Mouse (Mus musculus) midbrain, postnatal 0 days (tissue): Measurements from ENCODE around the gene Ccdc141. TPM values are rescaled to one million over a fixed set of nuclear protein-coding genes. Genes with fewer than 3 reads are reported as not detected.
A peak's percentile ranks its signal among the peaks of the same experiment; 100 is the strongest.

ENCODE experiments used
- ATAC-seq: fragments of 200-750 bp; cut with Nextera tagmentation; 2 replicates; pipeline ENCODE4 v1.8.0; 2017; ENCODE audit warnings: moderate number of reproducible peaks, mild to moderate bottlenecking, moderate TSS enrichment, moderate library complexity; ENCODE audit not compliant: low FRiP score
- DNase-seq: peaks from one replicate; pipeline ENCODE4 v3.0.0-alpha.2; 2015; ENCODE audit warnings: low spot score
- H3K27ac ChIP-seq: fragments of 300-500 bp; sonication (generic); 2 replicates; pipeline ENCODE4 v1.5.1; 2014; ENCODE audit warnings: low read depth, mild to moderate bottlenecking, low read length, mixed read lengths
- H3K27me3 ChIP-seq: fragments of 300-500 bp; sonication (generic); 2 replicates; pipeline ENCODE4 v1.6.1; 2014; ENCODE audit warnings: low read length, control low read depth, mixed read lengths; ENCODE audit not compliant: insufficient read depth
- H3K36me3 ChIP-seq: fragments of 300-500 bp; sonication (generic); 2 replicates; pipeline ENCODE4 v1.6.1; 2014; ENCODE audit warnings: low read length, control low read depth, mixed read lengths; ENCODE audit not compliant: insufficient read depth
- H3K4me1 ChIP-seq: fragments of 300-500 bp; sonication (generic); 2 replicates; pipeline ENCODE4 v1.6.1; 2014; ENCODE audit warnings: mild to moderate bottlenecking, control low read depth, antibody characterized with exemption, low read length, mixed read lengths; ENCODE audit not compliant: insufficient read depth
- H3K4me2 ChIP-seq: fragments of 300-500 bp; sonication (generic); 2 replicates; pipeline ENCODE4 v1.6.1; 2014; ENCODE audit warnings: low read depth, mild to moderate bottlenecking, low read length, mixed read lengths; ENCODE audit not compliant: poor library complexity, severe bottlenecking
- H3K4me3 ChIP-seq: fragments of 300-500 bp; sonication (generic); 2 replicates; pipeline ENCODE4 v1.5.1; 2014; ENCODE audit warnings: low read depth, mild to moderate bottlenecking, low read length, moderate library complexity
- H3K9ac ChIP-seq: fragments of 300-500 bp; sonication (generic); replicated peaks from 2 replicates; pipeline ENCODE4 v1.6.1; 2014; ENCODE audit warnings: mild to moderate bottlenecking, low read length, moderate library complexity, mixed read lengths; ENCODE audit not compliant: poor library complexity, severe bottlenecking
- H3K9me3 ChIP-seq: fragments of 300-500 bp; sonication (generic); 2 replicates; pipeline ENCODE4 v1.6.1; 2016; ENCODE audit warnings: low read length, control low read depth
- CTCF ChIP-seq: IDR thresholded peaks from 2 replicates; pipeline ENCODE4 v1.5.1; 2016; ENCODE audit warnings: antibody characterized with exemption, mild to moderate bottlenecking
- WGBS: fragments of 180-500 bp; shearing (Covaris S2); extraction: QIAGEN DNeasy Blood & Tissue Kit; methylation state at CpG from one replicate; pipeline ENCODE4 v1.1.7; 2014; 5-methylcytosine and 5-hydroxymethylcytosine counted together
- polyA plus RNA-seq: library from polyadenylated mRNA; unstranded; fragments of >200 nt; fragmentation: Nextera tagmentation; extraction: Ambion mirVana; gene quantifications from 2 replicates; pipeline ENCODE4 v1.2.1, GENCODE M21; 2015
- total RNA-seq: library from RNA; depleted of rRNA; stranded (reverse); fragments of >200 nt; gene quantifications from 2 replicates; pipeline ENCODE4 v1.2.3, GENCODE M21; 2014

Gene Ccdc141
- total and polyA plus RNA-seq, 2 experiments from 2014 or later, result 7.1 to 7.9 TPM

DNA sequence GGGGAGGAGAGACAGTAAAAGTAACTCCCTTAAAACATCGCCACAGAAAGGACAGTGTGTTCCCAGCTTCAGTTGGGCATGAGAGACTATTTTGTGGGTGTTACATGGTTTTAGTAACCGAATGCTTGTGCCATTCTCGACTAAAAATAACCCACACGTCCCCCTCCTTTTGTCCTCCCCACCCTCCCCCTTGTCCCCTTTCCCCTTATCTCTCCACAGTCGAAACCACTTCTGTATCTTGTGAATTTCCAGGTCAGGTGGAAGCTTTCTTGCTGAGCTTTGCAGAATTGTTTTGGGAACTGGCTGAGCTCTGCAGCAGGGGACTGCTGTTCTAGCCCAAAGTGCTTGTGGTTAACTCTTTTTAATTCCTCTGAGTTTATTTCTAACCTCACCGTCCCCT lies 200.2 kb downstream of the Ccdc141 start:
- Histone ChIP-seq H3K36me3 (no peaks in the 10 kb centered on the region), H3K4me1 (no peaks in the 10 kb centered on the region), H3K4me2 (no peak overlapping the region), H3K27ac (no peak overlapping the region), H3K4me3 (no peak overlapping the region), H3K9ac (no peak overlapping the region), H3K27me3 (no peaks in the 10 kb centered on the region), H3K9me3 (no peaks in the 10 kb centered on the region)
- no peak for ATAC-seq
- no peak for DNase-seq
- 54% methylated on average over 6 of the region's 6 CpGs for WGBS
- no peak for TF ChIP-seq CTCF

DNA sequence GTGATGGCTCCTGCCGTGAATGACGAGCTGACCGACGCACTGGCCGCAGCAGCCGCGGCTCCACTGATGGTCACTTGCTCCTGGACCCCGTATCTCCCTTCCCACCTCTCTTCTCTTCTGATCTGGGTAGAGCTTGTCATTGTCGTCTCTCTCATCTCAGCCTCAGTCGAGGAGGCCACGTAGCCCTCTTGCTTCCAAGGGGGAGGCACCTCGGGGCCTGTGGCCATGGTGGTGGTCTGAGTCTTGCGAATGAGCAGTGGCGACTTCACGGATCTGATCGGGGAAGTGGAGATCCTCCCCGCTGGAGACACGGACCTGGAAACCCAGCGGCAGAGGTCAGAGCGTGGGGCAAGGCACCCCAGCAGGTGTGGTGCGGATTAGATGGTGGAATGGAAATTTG lies 200.8 kb downstream of the Ccdc141 start:
- no peaks in the 10 kb centered on the region for H3K36me3 ChIP-seq
- H3K27me3 ChIP-seq, result no peaks in the 10 kb centered on the region
- H3K4me1 ChIP-seq, result no peaks in the 10 kb centered on the region
- no peak overlapping the region for H3K4me3 ChIP-seq
- H3K4me2 ChIP-seq, result no peak overlapping the region
- H3K27ac ChIP-seq, result no peak overlapping the region
- WGBS, result 84% methylated on average over 21 of the region's 21 CpGs
- H3K9me3 ChIP-seq, result no peaks in the 10 kb centered on the region
- DNase-seq (no peak), ATAC-seq (no peak)
- no peak for TF ChIP-seq CTCF
- H3K9ac ChIP-seq, result no peak overlapping the region

DNA sequence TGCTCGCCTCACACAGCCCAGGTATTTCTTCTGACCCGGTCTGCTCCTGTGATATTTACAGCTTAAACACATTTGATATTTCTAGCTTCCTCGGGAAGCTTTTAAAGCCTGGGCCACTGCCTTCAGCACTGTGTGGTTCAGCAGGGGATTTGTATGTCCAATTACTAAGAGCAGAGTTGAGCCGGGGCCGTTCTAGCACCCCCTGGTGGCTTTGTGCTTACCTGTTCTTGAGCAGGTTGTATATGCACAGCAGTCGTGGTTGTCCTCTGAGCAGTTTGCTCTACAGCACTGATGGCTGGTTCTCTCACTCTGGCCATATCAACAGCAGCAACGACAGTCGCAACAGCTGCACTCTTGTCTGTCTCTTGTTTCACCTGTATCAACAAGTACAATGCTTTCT lies 201.5 kb downstream of the Ccdc141 start:
- TF ChIP-seq CTCF, result peak; percentile 85
- H3K4me2 ChIP-seq, result no peak overlapping the region
- WGBS, result 25% methylated on average over 8 of the region's 8 CpGs
- no peak overlapping the region for H3K4me3 ChIP-seq
- ATAC-seq (peak; percentile 81), DNase-seq (peak; percentile 85)
- no peaks in the 10 kb centered on the region for H3K4me1 ChIP-seq
- no peak overlapping the region for H3K27ac ChIP-seq
- no peak overlapping the region for H3K9ac ChIP-seq
- no peaks in the 10 kb centered on the region for H3K9me3 ChIP-seq
- H3K36me3 ChIP-seq, result no peaks in the 10 kb centered on the region
- H3K27me3 ChIP-seq, result no peaks in the 10 kb centered on the region

DNA sequence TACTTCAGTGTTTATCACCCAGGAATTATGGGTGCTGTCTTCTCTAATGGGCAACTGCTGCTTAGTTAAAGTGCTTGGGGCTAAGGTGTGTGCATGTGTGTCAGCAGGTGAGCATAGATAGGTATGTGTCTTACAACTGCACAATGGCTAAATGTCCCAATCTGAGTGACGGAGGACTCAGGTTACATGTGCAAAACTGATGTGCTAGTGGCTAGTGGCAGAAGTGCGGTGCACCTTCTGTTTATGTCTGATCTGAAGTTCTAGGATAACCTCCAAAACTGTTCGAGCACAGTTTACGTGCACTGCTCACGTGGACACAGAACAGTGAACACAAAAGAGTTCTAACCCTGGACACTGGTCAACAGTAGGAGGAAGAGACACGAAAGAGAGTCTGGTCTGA lies 203.9 kb downstream of the Ccdc141 start:
- Histone ChIP-seq H3K27ac (no peak overlapping the region), H3K9me3 (no peaks in the 10 kb centered on the region), H3K4me3 (no peak overlapping the region), H3K27me3 (no peaks in the 10 kb centered on the region), H3K36me3 (no peaks in the 10 kb centered on the region), H3K9ac (no peak overlapping the region), H3K4me2 (no peak overlapping the region), H3K4me1 (no peaks in the 10 kb centered on the region)
- no peak for ATAC-seq
- WGBS, result 93% methylated on average over 6 of the region's 6 CpGs
- DNase-seq, result no peak
- no peak for TF ChIP-seq CTCF

DNA sequence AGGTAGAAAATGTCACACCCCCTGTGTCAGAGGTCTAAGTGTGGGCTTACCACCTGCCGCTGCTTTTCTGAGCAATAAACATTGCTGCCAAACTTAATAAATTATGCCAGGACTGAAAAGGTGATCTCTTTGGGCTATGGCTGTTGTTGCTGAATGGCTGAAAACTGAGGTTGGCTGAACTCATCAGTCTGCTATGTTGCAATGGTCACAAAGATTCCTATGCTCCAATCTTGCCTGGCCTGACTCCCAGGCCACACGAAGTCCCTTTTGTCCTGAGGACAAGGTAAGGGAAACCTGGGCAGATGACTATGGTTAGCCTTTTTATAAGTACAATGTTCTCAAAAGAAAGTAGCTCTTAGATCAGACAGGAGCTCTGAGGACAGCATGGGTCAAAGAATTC lies 204.4 kb downstream of the Ccdc141 start:
- 78% methylated on average over 2 of the region's 2 CpGs for WGBS
- no peak overlapping the region for H3K4me3 ChIP-seq
- DNase-seq, result no peak
- no peaks in the 10 kb centered on the region for H3K36me3 ChIP-seq
- H3K4me1 ChIP-seq, result no peaks in the 10 kb centered on the region
- no peak for ATAC-seq
- no peaks in the 10 kb centered on the region for H3K9me3 ChIP-seq
- H3K9ac ChIP-seq, result no peak overlapping the region
- H3K4me2 ChIP-seq, result no peak overlapping the region
- no peak for TF ChIP-seq CTCF
- no peaks in the 10 kb centered on the region for H3K27me3 ChIP-seq
- H3K27ac ChIP-seq, result no peak overlapping the region

DNA sequence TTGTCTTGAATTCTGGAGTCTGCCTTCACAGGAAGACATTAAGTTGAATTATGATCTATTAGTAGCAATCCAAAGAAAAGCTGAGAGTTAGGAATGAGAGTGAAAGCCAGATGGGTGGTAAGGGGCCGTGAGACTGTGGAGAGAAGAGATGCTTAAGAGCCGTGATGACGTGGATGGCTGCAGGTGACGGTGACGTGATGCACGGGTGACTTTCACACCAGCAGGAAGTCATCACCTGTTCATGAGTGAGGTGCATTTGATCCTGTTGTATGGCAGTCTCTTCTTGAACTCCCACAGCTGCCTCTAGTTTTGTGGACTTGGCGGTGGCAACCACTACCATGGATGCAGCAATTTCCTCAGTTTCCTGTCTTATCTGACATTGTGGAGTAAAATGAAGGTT lies 204.9 kb downstream of the Ccdc141 start:
- DNase-seq (no peak), ATAC-seq (no peak)
- no peaks in the 10 kb centered on the region for H3K9me3 ChIP-seq
- H3K4me1 ChIP-seq, result no peaks in the 10 kb centered on the region
- no peaks in the 10 kb centered on the region for H3K36me3 ChIP-seq
- 88% methylated on average over 7 of the region's 7 CpGs for WGBS
- H3K4me3 ChIP-seq, result no peak overlapping the region
- no peak for TF ChIP-seq CTCF
- H3K27ac ChIP-seq, result no peak overlapping the region
- H3K4me2 ChIP-seq, result no peak overlapping the region
- no peak overlapping the region for H3K9ac ChIP-seq
- no peaks in the 10 kb centered on the region for H3K27me3 ChIP-seq
